Mouse (Mus musculus) liver, embryonic 14.5 days (tissue): ENCODE measurements around the gene Timeless. TPM values are rescaled to one million over a fixed set of nuclear protein-coding genes. Genes with fewer than 3 reads are reported as not detected.
"Not testable (repeated sequence)": the region's sequence is repeated elsewhere in the genome, so short reads cannot be mapped to it uniquely, and the experiment has no call there.

Source experiments
- ATAC-seq: fragments of 200-750 bp; cut with Nextera tagmentation; 2 replicates; pipeline ENCODE4 v1.8.0; 2017; ENCODE audit warnings: moderate number of reproducible peaks, mild to moderate bottlenecking, moderate library complexity; ENCODE audit not compliant: insufficient read depth
- DNase-seq, 3 experiments: peaks; one replicate each; pipeline ENCODE4 v3.0.0-alpha.2; 2012 to 2013; ENCODE audit warnings: low read depth in 3 of 3, low spot score in 3 of 3
- H3K27ac ChIP-seq: fragments of 300-500 bp; sonication (generic); 2 replicates; pipeline ENCODE4 v1.5.1; 2014; ENCODE audit warnings: moderate library complexity, mild to moderate bottlenecking, control low read depth, inconsistent platforms
- H3K27me3 ChIP-seq: fragments of 300-500 bp; sonication (generic); 2 replicates; pipeline ENCODE4 v1.6.1; 2014; ENCODE audit warnings: mild to moderate bottlenecking, low read length, moderate library complexity; ENCODE audit not compliant: control insufficient read depth, insufficient read depth
- H3K36me3 ChIP-seq: fragments of 300-500 bp; sonication (generic); replicated peaks from 2 replicates; pipeline ENCODE4 v1.6.1; 2014; ENCODE audit warnings: low read depth; ENCODE audit not compliant: control insufficient read depth, insufficient read depth
- H3K4me1 ChIP-seq, 2 experiments: fragments of 200-500 bp in 1 of 2; fragments of 300-500 bp in 1 of 2; sonication (generic) in 1 of 2; replicated peaks; 2 replicates each; pipeline ENCODE4 v1.6.1; 2012 to 2014; ENCODE audit warnings: antibody characterized with exemption in 1 of 2, inconsistent platforms in 1 of 2, low read length in 1 of 2; ENCODE audit not compliant: control insufficient read depth in 2 of 2, insufficient read depth in 2 of 2
- H3K4me2 ChIP-seq: fragments of 300-500 bp; sonication (generic); 2 replicates; pipeline ENCODE4 v1.6.1; 2014; ENCODE audit warnings: low read depth, mild to moderate bottlenecking, control low read depth, moderate library complexity
- H3K4me3 ChIP-seq, 2 experiments: fragments of 200-500 bp in 1 of 2; fragments of 300-500 bp in 1 of 2; sonication (generic) in 1 of 2; 2 replicates each; pipeline ENCODE4 v1.5.1; 2012 to 2014; ENCODE audit warnings: low read depth in 2 of 2, low read length in 2 of 2, mild to moderate bottlenecking in 2 of 2, control low read depth in 1 of 2, inconsistent platforms in 1 of 2, moderate library complexity in 1 of 2; ENCODE audit not compliant: insufficient read depth in 1 of 2
- H3K9ac ChIP-seq: fragments of 300-500 bp; sonication (generic); replicated peaks from 2 replicates; pipeline ENCODE4 v1.6.1; 2014; ENCODE audit warnings: mild to moderate bottlenecking, control low read depth, moderate library complexity
- H3K9me3 ChIP-seq: fragments of 300-500 bp; sonication (generic); 2 replicates; pipeline ENCODE4 v1.6.1; 2016; ENCODE audit warnings: low read length, mixed read lengths; ENCODE audit not compliant: control insufficient read depth
- CTCF ChIP-seq: IDR thresholded peaks from 2 replicates; pipeline ENCODE4 v1.5.1; 2016; ENCODE audit warnings: antibody characterized with exemption, low read depth, control low read depth
- EP300 ChIP-seq: IDR thresholded peaks from 2 replicates; pipeline ENCODE4 v1.6.1; 2016; ENCODE audit warnings: antibody characterized with exemption, low read depth
- WGBS: fragments of 180-500 bp; shearing (Covaris S2); extraction: QIAGEN DNeasy Blood & Tissue Kit; methylation state at CpG from one replicate; pipeline ENCODE4 v1.1.7; 2014; ENCODE audit not compliant: insufficient replicate concordance; 5-methylcytosine and 5-hydroxymethylcytosine counted together
- polyA plus RNA-seq, 2 experiments: library from polyadenylated mRNA; depleted of rRNA in 1 of 2; stranded (reverse) in 1 of 2; unstranded in 1 of 2; fragments of >200 nt; fragmentation: Nextera tagmentation in 1 of 2; extraction: Ambion mirVana in 1 of 2; gene quantifications; 2 replicates each; pipeline versions ENCODE4 v1.2.1 to v1.2.3; 2012 to 2014

Gene Timeless
- polyA plus RNA-seq, 2 experiments, result 12.9 to 23.4 TPM

DNA sequence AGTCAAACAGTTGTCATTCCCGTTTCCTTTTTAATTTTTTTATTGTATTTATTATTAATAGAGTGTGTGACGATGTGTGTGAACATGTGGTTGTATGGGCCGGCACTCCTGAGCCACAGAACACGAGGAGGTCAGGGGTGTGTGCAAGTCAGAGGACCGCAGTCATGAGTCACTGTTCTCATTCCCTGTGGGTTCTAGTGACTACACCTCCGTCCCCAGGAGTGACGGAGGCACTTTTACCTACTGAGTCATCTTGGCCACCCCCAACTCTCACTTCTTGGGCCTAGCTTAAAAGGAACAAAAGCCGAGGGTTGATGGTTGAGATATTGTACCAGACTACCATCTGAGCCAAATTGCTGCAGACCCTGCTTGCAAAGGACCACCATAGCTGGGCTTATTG lies 24.5 kb downstream of the Timeless start:
- Histone ChIP-seq H3K36me3 (peaks cover 15% of the 10 kb centered on the region), H3K4me1 (peaks cover 0 to 14% of the 10 kb centered on the region in 2 experiments; a peak in 1 of 4 replicates), H3K9me3 (no peaks in the 10 kb centered on the region), H3K4me2 (no peak overlapping the region), H3K27ac (no peak overlapping the region), H3K27me3 (no peaks in the 10 kb centered on the region), H3K4me3 (no peak overlapping the region), H3K9ac (no peak overlapping the region)
- DNase-seq, result no peak
- no peak for ATAC-seq
- no peak for TF ChIP-seq EP300
- TF ChIP-seq CTCF, result no peak
- 72% methylated on average over 8 of the region's 8 CpGs for WGBS

- no peak overlapping the region for H3K4me2 ChIP-seq
- H3K4me3 ChIP-seq, result no peak overlapping the region
- H3K36me3 ChIP-seq, result no peaks in the 10 kb centered on the region
- no peaks in the 10 kb centered on the region for H3K27me3 ChIP-seq
- no peak for TF ChIP-seq CTCF
- TF ChIP-seq EP300, result no peak
- 24% methylated on average over 4 of the region's 4 CpGs for WGBS
- peaks cover 0 to 11% of the 10 kb centered on the region in 2 experiments; a peak in 1 of 4 replicates for H3K4me1 ChIP-seq
- H3K27ac ChIP-seq, result no peak overlapping the region
- peak; percentile 26; the same call in 1 of the 2 replicates for ATAC-seq
- peak in 1 of 3 experiments; percentile 22 for DNase-seq
- no peak overlapping the region for H3K9ac ChIP-seq
- no peaks in the 10 kb centered on the region for H3K9me3 ChIP-seq
These were observed 27.1 kb downstream of the Timeless start for GRCm38 (mm10) chr10:128258953-128259352.

DNA sequence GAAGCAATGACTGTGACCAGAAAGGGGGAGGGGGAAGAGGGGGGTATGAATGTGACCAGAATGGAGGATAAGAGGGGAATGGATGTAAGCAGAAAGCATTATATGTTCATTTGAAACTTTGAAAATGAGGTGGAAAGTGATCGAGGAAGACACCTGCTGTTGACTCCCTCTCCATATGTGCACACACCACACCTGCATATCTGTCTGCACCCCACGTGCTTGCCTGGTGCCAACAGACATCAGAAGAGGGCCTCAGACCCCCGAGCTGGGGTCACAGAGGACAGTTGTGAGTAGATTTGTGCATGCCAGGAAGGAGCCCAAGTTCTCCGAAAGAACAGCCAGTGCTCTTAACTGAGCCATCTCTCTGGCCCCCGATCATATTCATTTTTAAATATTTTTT lies 28.1 kb downstream of the Timeless start:
- H3K4me1 ChIP-seq, result peaks cover 0 to 8% of the 10 kb centered on the region in 2 experiments; a peak in 1 of 4 replicates
- ATAC-seq, result no peak
- no peak for DNase-seq
- no peak overlapping the region for H3K4me2 ChIP-seq
- no peaks in the 10 kb centered on the region for H3K36me3 ChIP-seq
- H3K27ac ChIP-seq, result no peak overlapping the region
- no peak overlapping the region for H3K4me3 ChIP-seq
- no peaks in the 10 kb centered on the region for H3K9me3 ChIP-seq
- no peak overlapping the region for H3K9ac ChIP-seq
- 62% methylated on average over 5 of the region's 5 CpGs for WGBS
- no peaks in the 10 kb centered on the region for H3K27me3 ChIP-seq
- TF ChIP-seq EP300, result no peak
- no peak for TF ChIP-seq CTCF

- not testable (repeated sequence) for H3K4me1 ChIP-seq, H3K27ac ChIP-seq, H3K4me2 ChIP-seq, H3K9ac ChIP-seq, H3K36me3 ChIP-seq, DNase-seq, H3K27me3 ChIP-seq, H3K9me3 ChIP-seq, ATAC-seq, H3K4me3 ChIP-seq
- WGBS, result 74% methylated on average over 7 of the region's 7 CpGs
These were observed 28.5 kb downstream of the Timeless start for GRCm38 (mm10) chr10:128260376-128260775.

GRCm38 (mm10) chr10:128262300-128262699 lies 30.4 kb downstream of the Timeless start:
- no peak for TF ChIP-seq CTCF
- DNase-seq (no peak), ATAC-seq (no peak)
- H3K27me3 ChIP-seq, result no peaks in the 10 kb centered on the region
- H3K27ac ChIP-seq, result no peak overlapping the region
- no peak overlapping the region for H3K4me2 ChIP-seq
- H3K9me3 ChIP-seq, result no peaks in the 10 kb centered on the region
- no peaks in the 10 kb centered on the region for H3K36me3 ChIP-seq
- no peak overlapping the region for H3K9ac ChIP-seq
- 77% methylated on average over 22 of the region's 22 CpGs for WGBS
- no peak overlapping the region for H3K4me3 ChIP-seq
- peaks cover 0 to 8% of the 10 kb centered on the region in 2 experiments; a peak in 1 of 4 replicates for H3K4me1 ChIP-seq
